Mouse (Mus musculus) hindbrain, embryonic 15.5 days (tissue): ENCODE measurements around the gene Fbxo8. TPM values are rescaled to one million over a fixed set of nuclear protein-coding genes. Genes with fewer than 3 reads are reported as not detected.
A peak's percentile ranks its signal among the peaks of the same experiment; 100 is the strongest.

Experiments used
- ATAC-seq: fragments of 200-750 bp; cut with Nextera tagmentation; 2 replicates; pipeline ENCODE4 v1.8.0; 2017; ENCODE audit warnings: low read depth, moderate number of reproducible peaks, moderate TSS enrichment; ENCODE audit not compliant: low FRiP score
- H3K27ac ChIP-seq: fragments of 300-500 bp; sonication (generic); replicated peaks from 2 replicates; pipeline ENCODE4 v1.5.1; 2015; ENCODE audit warnings: mild to moderate bottlenecking, inconsistent platforms
- H3K27me3 ChIP-seq: fragments of 300-500 bp; sonication (generic); 2 replicates; pipeline ENCODE4 v1.6.1; 2015; ENCODE audit warnings: control low read depth, inconsistent platforms
- H3K36me3 ChIP-seq: fragments of 300-500 bp; sonication (generic); 2 replicates; pipeline ENCODE4 v1.6.1; 2015; ENCODE audit warnings: control low read depth, inconsistent platforms
- H3K4me1 ChIP-seq: fragments of 300-500 bp; sonication (generic); replicated peaks from 2 replicates; pipeline ENCODE4 v1.6.1; 2015; ENCODE audit warnings: control low read depth, inconsistent platforms
- H3K4me2 ChIP-seq: fragments of 300-500 bp; sonication (generic); 2 replicates; pipeline ENCODE4 v1.6.1; 2015; ENCODE audit warnings: moderate library complexity, mild to moderate bottlenecking, inconsistent platforms
- H3K4me3 ChIP-seq: fragments of 300-500 bp; sonication (generic); 2 replicates; pipeline ENCODE4 v1.5.1; 2015; ENCODE audit warnings: mild to moderate bottlenecking, inconsistent platforms
- H3K9ac ChIP-seq: fragments of 300-500 bp; sonication (generic); 2 replicates; pipeline ENCODE4 v1.6.1; 2015; ENCODE audit warnings: inconsistent platforms
- H3K9me3 ChIP-seq: fragments of 300-500 bp; sonication (generic); 2 replicates; pipeline ENCODE4 v1.6.1; 2016; ENCODE audit warnings: control low read depth, inconsistent platforms
- WGBS: fragments of 180-500 bp; shearing (Covaris S2); methylation state at CpG from one replicate; pipeline ENCODE4 v1.1.7; 2015; 5-methylcytosine and 5-hydroxymethylcytosine counted together
- microRNA-seq: library from miRNA; unstranded; fragments of <30 nt; microRNA quantifications from one replicate; pipeline ENCODE4, GENCODE M21; 2016
- polyA plus RNA-seq: library from polyadenylated mRNA; unstranded; fragments of >200 nt; fragmentation: Nextera tagmentation; extraction: Ambion mirVana; gene quantifications from 2 replicates; pipeline ENCODE4 v1.2.1, GENCODE M21; 2015

Fbxo8 gene
- polyA plus RNA-seq, 1 experiment from 2014 or later: 42.4 TPM

DNA sequence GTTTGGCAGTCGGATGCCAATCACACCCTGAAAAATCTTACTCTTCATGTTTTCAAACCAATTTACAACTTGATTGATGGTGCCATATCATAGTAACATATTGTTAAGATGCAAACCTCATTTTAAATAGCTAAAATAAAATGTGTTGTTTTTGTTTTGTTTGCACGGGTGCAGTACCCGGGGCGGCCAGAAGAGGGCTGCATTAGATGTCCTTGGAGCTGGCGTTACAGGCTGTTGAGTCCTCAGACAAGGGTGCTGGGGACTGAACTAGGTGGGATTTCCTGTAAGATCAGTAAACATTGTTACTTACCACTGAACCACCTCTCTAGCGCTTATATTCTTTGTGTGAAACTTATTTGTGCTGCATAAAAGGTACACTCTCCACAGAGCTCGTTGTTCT is 65.4 kb downstream of the Fbxo8 start:
- 30% methylated on average over 7 of the region's 7 CpGs for WGBS
- no peaks in the 10 kb centered on the region for H3K9me3 ChIP-seq
- peaks cover 17% of the 10 kb centered on the region for H3K27me3 ChIP-seq

DNA sequence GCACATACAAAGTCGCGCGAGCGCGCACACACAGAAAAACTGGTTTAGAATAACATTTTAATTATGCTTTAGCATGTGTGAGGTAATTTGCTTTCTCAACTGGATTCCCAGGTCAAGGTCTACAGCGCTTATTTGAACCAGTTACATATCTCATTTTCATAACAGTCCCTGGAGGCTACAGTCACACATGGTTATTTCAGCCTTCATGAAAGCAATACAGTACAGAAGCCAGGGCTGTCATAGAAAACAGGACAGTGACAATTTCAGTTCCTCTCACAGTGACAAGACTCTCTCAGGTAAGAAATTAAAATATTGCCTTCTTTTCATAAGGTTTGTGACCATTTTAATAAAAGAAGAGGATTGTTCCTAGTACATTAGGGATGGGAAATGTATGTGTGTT is 66.4 kb downstream of the Fbxo8 start:
- no peak overlapping the region for H3K4me3 ChIP-seq
- 82% methylated on average over 6 of the region's 6 CpGs for WGBS
- ATAC-seq: no peak
- no peak overlapping the region for H3K4me2 ChIP-seq
- H3K27ac ChIP-seq: no peak overlapping the region
- no peaks in the 10 kb centered on the region for H3K9me3 ChIP-seq
- H3K27me3 ChIP-seq: peaks cover 21% of the 10 kb centered on the region
- H3K4me1 ChIP-seq: peaks cover 5% of the 10 kb centered on the region; the same call in 1 of the 2 replicates
- H3K36me3 ChIP-seq: no peaks in the 10 kb centered on the region
- H3K9ac ChIP-seq: no peak overlapping the region

More for the DNA sequence above, 65.4 kb downstream of the Fbxo8 start:
- Histone ChIP-seq H3K4me2 (no peak overlapping the region), H3K36me3 (no peaks in the 10 kb centered on the region), H3K4me1 (0 out of 2 replicates have a peak, but pooled peaks cover 5% of the 10 kb centered on the region), H3K27ac (no peak overlapping the region), H3K9ac (no peak overlapping the region), H3K4me3 (no peak overlapping the region)
- ATAC-seq: no peak

DNA sequence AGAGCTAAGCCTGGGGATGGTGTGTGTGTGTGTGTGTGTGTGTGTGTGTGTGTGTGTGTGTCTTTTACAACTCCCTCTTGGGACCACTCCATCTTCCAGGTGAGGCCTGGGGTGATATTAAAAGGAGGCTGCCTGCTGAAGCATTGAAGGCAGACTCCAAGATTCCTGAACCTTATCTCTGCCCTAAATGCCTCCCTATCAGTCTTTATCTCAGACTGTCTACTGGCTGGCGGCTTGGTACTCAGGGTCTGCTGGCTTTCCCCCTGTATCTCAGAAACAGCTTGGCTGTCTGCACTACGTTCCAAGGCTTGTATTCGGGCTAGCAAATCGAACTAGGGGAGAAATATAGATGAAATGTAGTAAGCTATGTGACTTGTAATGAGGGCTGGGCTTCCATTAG is 68.2 kb downstream of the Fbxo8 start:
- 26% methylated on average over 4 of the region's 4 CpGs for WGBS
- Histone ChIP-seq H3K4me3 (no peak overlapping the region), H3K4me2 (no peak overlapping the region), H3K4me1 (peaks cover 12% of the 10 kb centered on the region), H3K27me3 (peaks cover 39% of the 10 kb centered on the region), H3K36me3 (no peaks in the 10 kb centered on the region), H3K9me3 (no peaks in the 10 kb centered on the region), H3K27ac (no peak overlapping the region), H3K9ac (no peak overlapping the region)
- no peak for ATAC-seq

DNA sequence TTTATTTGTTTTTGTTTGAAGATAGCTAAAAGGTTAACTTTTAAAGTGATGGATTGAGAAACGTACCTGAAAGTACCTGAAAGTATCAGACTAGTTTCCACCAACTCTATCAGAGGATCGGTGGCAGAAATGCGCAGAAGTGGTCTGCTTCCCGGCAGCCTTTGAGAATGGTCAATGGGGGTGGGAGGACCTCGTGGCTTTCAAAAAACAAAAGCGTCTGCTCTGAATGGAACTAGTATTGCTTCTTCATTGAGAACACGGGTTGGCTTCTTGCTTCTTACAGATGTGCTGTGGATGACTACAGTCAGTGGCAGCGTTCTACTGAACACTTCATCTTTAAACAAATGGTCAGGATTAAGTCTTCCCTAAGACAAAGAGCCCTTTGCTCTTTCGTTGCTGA is 68.7 kb downstream of the Fbxo8 start:
- Histone ChIP-seq H3K36me3 (no peaks in the 10 kb centered on the region), H3K4me3 (no peak overlapping the region), H3K4me1 (peaks cover 12% of the 10 kb centered on the region), H3K9me3 (no peaks in the 10 kb centered on the region), H3K27me3 (peaks cover 44% of the 10 kb centered on the region), H3K4me2 (no peak overlapping the region), H3K27ac (no peak overlapping the region), H3K9ac (no peak overlapping the region)
- no peak for ATAC-seq
- WGBS: 7% methylated on average over 9 of the region's 9 CpGs

DNA sequence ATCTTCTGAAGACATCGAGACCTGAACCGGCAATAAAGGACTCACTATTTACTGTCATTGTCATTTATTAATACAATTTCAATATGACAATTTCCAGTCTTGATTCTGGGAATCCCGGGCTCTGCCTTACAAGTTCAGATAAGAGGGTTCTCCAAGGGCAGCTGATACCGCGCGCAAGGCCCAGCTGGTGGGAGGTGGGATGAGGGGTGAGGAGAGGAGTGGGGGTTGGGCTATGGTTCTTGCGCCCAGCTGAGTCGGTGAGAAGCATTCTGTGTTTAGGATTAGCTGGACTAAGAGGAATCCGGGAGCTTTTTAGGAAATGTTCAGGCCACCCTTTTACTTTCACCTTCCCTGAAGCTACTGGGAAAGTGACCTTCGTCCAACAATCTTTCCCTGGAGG is 69.8 kb downstream of the Fbxo8 start:
- Histone ChIP-seq H3K4me1 (peaks cover 12% of the 10 kb centered on the region), H3K9me3 (no peaks in the 10 kb centered on the region), H3K27me3 (peaks cover 47% of the 10 kb centered on the region)

DNA sequence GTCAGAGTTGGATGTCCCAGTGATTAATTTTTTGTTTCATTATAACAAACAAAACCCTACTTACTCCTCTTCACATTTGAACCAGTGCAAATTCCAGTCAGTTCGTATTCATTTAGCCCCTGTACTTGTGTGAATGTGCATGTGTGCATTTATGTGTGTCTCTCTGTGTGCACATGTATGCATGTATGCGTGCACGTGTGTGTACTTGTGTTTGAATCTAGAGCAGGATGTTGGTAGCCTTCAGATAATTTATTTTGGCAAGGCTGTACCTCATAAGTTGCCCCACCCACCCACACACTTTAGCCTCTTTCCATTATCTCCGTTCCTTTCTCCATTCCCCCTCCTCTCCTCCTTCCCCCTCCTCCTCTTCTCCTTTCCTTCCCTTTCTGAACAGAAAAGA is 70.2 kb downstream of the Fbxo8 start:
- Histone ChIP-seq H3K4me2 (no peak overlapping the region), H3K36me3 (no peaks in the 10 kb centered on the region), H3K27ac (no peak overlapping the region), H3K9me3 (no peaks in the 10 kb centered on the region), H3K4me3 (no peak overlapping the region), H3K4me1 (peaks cover 12% of the 10 kb centered on the region), H3K9ac (no peak overlapping the region), H3K27me3 (peaks cover 47% of the 10 kb centered on the region)
- ATAC-seq: no peak
- WGBS: 38% methylated on average over 4 of the region's 4 CpGs

More for the DNA sequence above, 69.8 kb downstream of the Fbxo8 start:
- H3K36me3 ChIP-seq: no peaks in the 10 kb centered on the region
- 8% methylated on average over 10 of the region's 10 CpGs for WGBS
- no peak overlapping the region for H3K9ac ChIP-seq
- ATAC-seq: no peak
- H3K4me2 ChIP-seq: no peak overlapping the region
- H3K4me3 ChIP-seq: no peak overlapping the region
- no peak overlapping the region for H3K27ac ChIP-seq

DNA sequence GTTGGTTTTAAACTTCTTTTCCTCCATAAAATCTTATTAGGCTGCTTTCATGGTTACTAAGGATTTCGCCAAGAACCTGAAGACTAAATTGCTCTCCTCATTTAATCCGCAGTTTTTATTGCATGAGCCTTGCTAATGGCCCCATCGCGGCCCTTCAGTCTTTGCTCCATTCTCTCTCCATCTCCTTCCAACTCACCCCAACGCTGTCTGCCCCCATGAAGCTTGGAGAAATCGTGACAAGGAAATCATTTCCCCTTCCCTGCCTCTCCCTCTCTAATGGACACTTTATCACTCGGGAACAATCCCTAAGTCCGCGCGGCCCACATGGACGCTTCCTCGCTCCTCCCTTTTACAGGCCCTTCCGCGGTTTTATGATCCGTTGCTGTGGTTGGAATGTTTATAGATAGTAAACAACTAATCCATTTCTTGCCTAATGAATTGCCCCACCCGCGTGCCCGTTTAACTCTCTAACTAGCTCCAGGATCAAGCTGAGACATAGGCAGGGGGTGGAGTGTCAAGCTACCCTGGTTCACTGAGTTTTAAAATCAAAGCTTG is 71.7 kb downstream of the Fbxo8 start:
- no peak overlapping the region for H3K9ac ChIP-seq
- H3K27me3 ChIP-seq: peaks cover 47% of the 10 kb centered on the region
- H3K9me3 ChIP-seq: no peaks in the 10 kb centered on the region
- H3K36me3 ChIP-seq: no peaks in the 10 kb centered on the region
- H3K4me2 ChIP-seq: peak overlapping the region; percentile 45
- peak overlapping the region; percentile 2; the same call in 1 of the 2 replicates for H3K4me3 ChIP-seq
- 2% methylated on average over 18 of the region's 18 CpGs for WGBS
- ATAC-seq: no peak; the same call in 1 of the 2 replicates
- peaks cover 12% of the 10 kb centered on the region for H3K4me1 ChIP-seq
- no peak overlapping the region for H3K27ac ChIP-seq

DNA sequence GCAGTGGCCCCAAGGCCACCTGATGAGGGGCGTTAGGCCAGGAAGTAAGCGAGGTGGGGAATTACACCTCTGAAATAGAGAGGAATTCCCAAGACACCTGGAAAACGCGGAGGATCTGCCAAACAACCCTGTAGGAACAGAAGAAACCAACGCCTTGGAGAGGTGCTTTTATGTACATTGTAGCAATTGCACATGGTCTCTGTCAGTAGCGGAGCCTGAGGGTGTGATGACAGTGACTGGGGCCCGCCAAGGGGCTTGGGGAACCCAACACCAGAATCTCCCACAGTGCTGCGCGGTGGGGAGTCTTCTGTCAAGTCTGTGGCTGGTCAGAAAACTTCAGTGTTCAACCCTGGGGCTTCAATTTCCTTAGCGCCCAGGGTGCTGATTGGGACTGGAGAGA is 72.5 kb downstream of the Fbxo8 start:
- H3K27me3 ChIP-seq: peaks cover 47% of the 10 kb centered on the region
- WGBS: 8% methylated on average over 10 of the region's 10 CpGs
- no peak; the same call in 1 of the 2 replicates for ATAC-seq
- H3K4me1 ChIP-seq: peaks cover 12% of the 10 kb centered on the region
- H3K9me3 ChIP-seq: no peaks in the 10 kb centered on the region
- no peak overlapping the region for H3K9ac ChIP-seq
- 0 out of 2 replicates have a peak overlapping the region, but pooled peaks have one; percentile 45 for H3K4me2 ChIP-seq
- no peak overlapping the region for H3K27ac ChIP-seq
- no peak overlapping the region for H3K4me3 ChIP-seq
- H3K36me3 ChIP-seq: no peaks in the 10 kb centered on the region

DNA sequence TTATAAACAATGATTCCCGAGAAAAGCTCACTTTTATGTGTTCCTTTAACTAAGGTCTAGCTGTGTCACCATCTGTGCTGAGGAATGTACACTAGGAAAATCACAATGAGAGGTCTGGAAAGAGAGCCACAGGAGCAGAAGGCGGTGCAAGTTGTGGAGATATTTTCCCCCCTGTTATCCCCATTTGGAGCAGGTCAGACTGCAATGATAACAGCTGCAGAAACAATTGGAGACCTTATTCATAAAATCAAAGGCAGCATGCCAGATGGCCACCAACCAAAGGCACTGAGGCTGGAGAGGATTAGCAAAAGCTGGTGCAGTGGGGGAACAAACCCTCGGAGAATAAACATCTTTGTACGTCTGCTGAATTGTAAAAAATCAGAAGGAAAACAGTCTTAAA is 78.3 kb downstream of the Fbxo8 start:
- H3K9ac ChIP-seq: no peak overlapping the region
- H3K36me3 ChIP-seq: no peaks in the 10 kb centered on the region
- H3K27ac ChIP-seq: no peak overlapping the region
- WGBS: 22% methylated on average over 4 of the region's 4 CpGs
- ATAC-seq: peak; percentile 79
- H3K9me3 ChIP-seq: no peaks in the 10 kb centered on the region
- no peak overlapping the region for H3K4me2 ChIP-seq
- H3K27me3 ChIP-seq: peaks cover 7% of the 10 kb centered on the region
- no peak overlapping the region for H3K4me3 ChIP-seq
- H3K4me1 ChIP-seq: no peaks in the 10 kb centered on the region

DNA sequence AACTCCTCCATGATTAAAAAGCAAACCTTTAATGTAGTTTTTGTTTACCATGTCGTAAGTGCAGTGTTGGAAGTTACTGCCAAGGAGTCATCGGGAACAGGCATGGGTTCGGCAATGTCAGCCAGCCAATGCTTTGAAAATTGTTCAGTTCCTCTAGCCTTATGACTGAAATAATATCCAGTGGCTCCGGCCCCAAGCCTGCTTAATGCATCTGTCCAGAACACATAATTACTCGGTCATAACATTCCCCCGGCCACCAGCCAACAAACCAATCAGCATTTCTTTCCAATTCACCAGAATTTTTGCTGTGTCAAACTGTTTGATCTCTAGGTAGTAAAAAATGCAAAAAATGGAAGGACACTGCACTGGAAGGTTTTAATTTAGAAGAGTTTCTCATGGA is 88.4 kb downstream of the Fbxo8 start:
- Histone ChIP-seq H3K9me3 (no peaks in the 10 kb centered on the region), H3K36me3 (no peaks in the 10 kb centered on the region), H3K4me1 (no peaks in the 10 kb centered on the region), H3K9ac (no peak overlapping the region), H3K27ac (no peak overlapping the region), H3K4me3 (no peak overlapping the region), H3K4me2 (no peak overlapping the region), H3K27me3 (no peaks in the 10 kb centered on the region)
- no peak for ATAC-seq
- WGBS: 82% methylated on average over 6 of the region's 6 CpGs

Small RNAs within 50 kb of the gene (microRNA-seq; reads per million reads assigned to microRNA genes)
- gene Gm25992: not detected

Other genes starting within 250 kb of the Fbxo8 start
- 23.9 and 24.5 TPM in 2 replicates for gene Cep44, start within 50 bp of the Fbxo8 start, polyA plus RNA-seq